8 mouse cellular contexts compared by ENCODE assay signal in the genomic region with DNA sequence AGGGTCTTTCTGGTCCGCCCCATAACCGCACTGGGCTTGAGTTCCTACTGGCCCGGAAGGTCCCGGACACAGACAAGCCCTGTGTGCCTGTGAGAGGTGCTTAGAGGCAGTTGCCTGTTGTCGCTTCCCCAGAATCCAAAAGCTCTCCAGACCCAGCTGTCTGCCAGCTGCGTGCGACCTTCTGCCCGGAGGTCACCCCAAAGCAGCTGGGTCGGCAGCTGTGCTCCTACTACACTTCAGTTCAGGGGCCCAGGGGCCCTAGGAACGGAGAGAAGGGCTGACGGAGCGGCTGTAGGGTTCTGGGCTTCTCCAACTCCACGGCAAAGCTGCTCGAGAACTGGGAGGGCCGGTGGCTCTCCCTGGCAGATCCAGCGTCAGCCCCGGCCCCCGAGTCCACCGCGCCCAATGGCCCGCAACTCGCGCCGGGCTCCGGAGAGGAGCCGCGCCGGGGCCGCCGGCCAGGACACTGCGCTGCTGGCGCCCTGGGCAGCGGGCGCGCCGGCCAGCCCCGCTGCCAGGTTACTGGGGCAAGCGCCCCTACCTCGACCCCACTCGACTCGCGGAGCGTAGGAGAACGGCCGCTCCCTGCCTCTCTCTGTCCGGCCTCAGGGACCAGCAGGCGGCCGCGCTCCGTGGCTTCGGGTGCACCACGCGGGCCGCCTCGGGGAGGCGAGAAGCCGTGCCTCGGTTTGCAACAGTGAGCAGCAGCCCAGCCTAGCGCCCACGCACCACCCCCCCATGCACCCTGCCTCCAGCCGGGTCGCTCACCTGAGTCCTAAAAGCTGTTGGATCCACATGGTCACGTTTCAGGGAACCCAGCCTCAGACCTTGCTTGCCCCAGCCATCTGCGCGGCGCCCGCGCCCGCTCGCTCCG. TPM values are rescaled to one million over a fixed set of nuclear protein-coding genes. Genes with fewer than 3 reads are reported as not detected.
DNase-seq lines count a peak whose midpoint lies in the region; ATAC-seq and TF ChIP-seq lines count a peak whose summit lies in the region.

No protein-coding gene starts in this region.

- no peak for TF ChIP-seq POLR2A in kidney, adult 2 months (IDR thresholded peaks at IDR 0.05; ENCODE audit: low read depth, low read length)

- H3K9me3 ChIP-seq in hindbrain, embryonic 13.5 days: no peaks in the 10 kb centered on the region

- no peak overlapping the region for H3K4me3 ChIP-seq in kidney, adult 2 months (ENCODE audit: insufficient read depth, low read depth, low read length)
- H3K4me3 ChIP-seq in hindbrain, embryonic 13.5 days: peak overlapping the region; percentile 85

- H3K27ac ChIP-seq in kidney, adult 2 months (ENCODE audit: insufficient read depth, low read depth, low read length): no peak overlapping the region
- H3K27ac ChIP-seq in hindbrain, embryonic 13.5 days: peak overlapping the region; percentile 93

- 2% methylated on average over 71 of the region's 71 CpGs for WGBS in kidney, adult 2 months
- WGBS in hindbrain, embryonic 13.5 days: under 1% methylated on average over 68 of the region's 71 CpGs

- H3K4me1 ChIP-seq in kidney, adult 2 months (ENCODE audit: control insufficient read depth, insufficient read depth, low read length): no peaks in the 10 kb centered on the region
- H3K4me1 ChIP-seq in hindbrain, embryonic 13.5 days (replicated peaks): peaks cover 82% of the 10 kb centered on the region

- peak; percentile 23 for DNase-seq in kidney, postnatal 10 days
- no peak for DNase-seq in kidney, adult 2 months
- peak; percentile 39 for DNase-seq in embryo, embryonic 11 days
- DNase-seq in neural tube, embryonic 10.5 days (ENCODE audit: extremely low spot score, low spot score): peak; percentile 61
- DNase-seq in frontal cortex, postnatal 14 days (ENCODE audit: low spot score in 2 of 2): no peak
- DNase-seq in thymus, adult 18-20 months: no peak
- no peak for DNase-seq in thymus, postnatal 14 days

- TF ChIP-seq CTCF in kidney, adult 2 months (conservative IDR thresholded peaks at IDR 0.05; ENCODE audit: insufficient read depth, insufficient read length, low read depth, low read length): no peak

- peak overlapping the region; percentile 95 for H3K9ac ChIP-seq in hindbrain, embryonic 13.5 days

- no peaks in the 10 kb centered on the region for H3K36me3 ChIP-seq in kidney, adult 2 months (ENCODE audit: control insufficient read depth, insufficient read depth, low read length)
- H3K36me3 ChIP-seq in hindbrain, embryonic 13.5 days: no peaks in the 10 kb centered on the region

- no peaks in the 10 kb centered on the region; the same call in 1 of the 2 replicates for H3K27me3 ChIP-seq in kidney, adult 2 months (replicated peaks; ENCODE audit: control insufficient read depth, insufficient read depth, low read length)
- peaks cover 18% of the 10 kb centered on the region for H3K27me3 ChIP-seq in hindbrain, embryonic 13.5 days

- peak overlapping the region; percentile 90 for H3K4me2 ChIP-seq in hindbrain, embryonic 13.5 days

- ATAC-seq in hindbrain, embryonic 13.5 days (ENCODE audit: low FRiP score): no peak

RNA-seq across cellular contexts. Expression of a gene that starts 1.0 kb away (rescaled TPM):
- 0.16 and 0.48 TPM in 2 replicates for polyA plus RNA-seq in kidney, adult 2 months (2012; rRNA removed)
- polyA plus RNA-seq in hindbrain, embryonic 13.5 days (2015; fragmentation: Nextera tagmentation; extraction: Ambion mirVana): 19.5 TPM in 2 replicates

Comparison
In these comparisons a context has a peak if more than half of its experiments do, and no peak if none do; other contexts are left out.
1. DNase-seq: peak in kidney, postnatal 10 days (single experiment), embryo, embryonic 11 days (single experiment) and neural tube, embryonic 10.5 days (single experiment); none in kidney, adult 2 months (single experiment), frontal cortex, postnatal 14 days (0 of 2), thymus, adult 18-20 months (0 of 2) and thymus, postnatal 14 days (single experiment).
2. RNA of a gene that starts 1.0 kb away (polyA plus RNA-seq): 19.5 TPM in hindbrain, embryonic 13.5 days; 0.16 to 0.48 TPM in kidney, adult 2 months; every median in the first group is over 10 times any median in the second.